Mouse (Mus musculus) spleen, adult 18-20 months (tissue): Measurements from ENCODE around the gene Lmo2.
A peak's percentile ranks its signal among the peaks of the same experiment; 100 is the strongest.

ENCODE experiments used
- DNase-seq, 2 experiments: peaks; one replicate each; pipeline ENCODE4 v3.0.0; 2022; ENCODE audit warnings: mixed read lengths in 2 of 2

Gene Lmo2

GRCm38 (mm10) chr2:103957649-103958546, at the start of gene Lmo2:
Gene Lmo2 (plus strand): TSS chr2:103957986.
- no peak for DNase-seq

DNA sequence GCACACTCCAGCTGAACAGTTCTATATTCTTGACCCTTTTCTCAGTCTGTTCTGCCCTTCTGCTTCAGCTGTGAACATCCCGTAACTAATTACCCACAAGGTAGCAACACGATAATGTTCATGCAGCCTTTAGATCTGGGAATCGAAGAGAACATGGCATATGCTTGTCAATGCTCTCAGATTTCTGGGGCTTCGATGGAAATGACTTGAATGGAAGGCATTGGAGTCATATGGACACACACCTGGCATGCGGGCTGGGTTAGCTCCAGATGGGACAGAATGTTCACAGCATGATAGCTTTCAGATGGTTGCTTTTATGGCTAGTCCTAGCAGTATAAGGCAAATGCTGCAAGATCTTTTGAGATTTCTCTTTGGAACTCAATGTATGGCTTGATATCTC, 47.2 kb upstream of the Lmo2 start:
- no peak for DNase-seq

DNA sequence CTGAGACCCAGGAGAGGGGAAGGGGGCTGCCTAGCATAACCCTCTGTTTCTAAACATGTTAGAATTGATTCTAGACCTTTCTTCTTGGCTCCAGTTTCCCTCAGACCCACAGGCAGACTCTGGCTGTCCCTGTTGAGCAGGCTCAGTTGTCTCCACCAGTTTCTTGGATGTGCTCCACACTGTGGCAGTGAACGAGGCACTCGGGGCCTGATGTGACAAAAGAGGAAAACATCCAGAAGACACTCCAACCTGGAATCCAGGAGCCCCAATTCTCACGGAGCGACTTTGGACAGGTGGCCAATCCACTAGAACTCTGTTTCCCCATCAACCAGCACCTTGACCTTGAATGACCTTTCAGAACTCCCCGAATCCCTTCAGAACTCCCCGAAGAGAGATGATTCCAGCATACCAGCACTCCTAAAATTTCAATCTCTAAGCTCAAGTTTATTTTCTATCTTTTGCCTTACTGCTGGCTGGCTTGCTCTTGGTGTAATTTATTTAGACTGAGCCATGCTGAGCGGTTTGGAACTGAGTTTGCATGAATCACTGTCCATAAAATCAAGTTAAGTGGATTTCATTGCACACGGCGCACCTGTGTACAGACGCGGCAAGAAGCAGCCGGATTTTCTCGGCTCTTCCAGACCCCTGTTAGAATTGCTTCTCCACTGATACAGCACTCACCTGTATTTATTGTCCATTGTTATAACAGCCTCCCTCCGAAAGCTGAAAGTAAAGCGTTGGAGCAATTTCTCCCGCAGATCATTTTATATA, 45.1 kb upstream of the Lmo2 start:
- no peak for DNase-seq

GRCm38 (mm10) chr2:103913252-103913650, 44.5 kb upstream of the Lmo2 start:
- no peak for DNase-seq

DNA sequence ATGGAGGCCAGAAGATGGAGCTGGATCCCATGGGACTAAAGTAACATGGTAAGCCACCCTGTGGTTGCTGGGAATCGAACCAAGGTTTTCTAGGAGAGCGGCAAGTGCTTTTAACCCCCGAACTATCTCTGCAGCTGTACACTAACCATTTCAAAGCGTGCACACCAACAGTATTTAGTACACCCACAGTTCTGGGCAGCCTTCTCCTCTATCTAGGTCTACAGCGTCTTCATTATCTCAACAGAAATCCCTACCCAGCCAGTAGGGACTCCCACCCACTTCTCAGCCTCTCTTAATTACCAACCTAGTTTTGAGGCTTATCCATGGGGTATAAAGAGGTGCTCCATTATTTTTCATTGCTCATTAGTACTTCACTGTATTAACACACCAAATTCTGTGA, 41.7 kb upstream of the Lmo2 start:
- DNase-seq = no peak

DNA sequence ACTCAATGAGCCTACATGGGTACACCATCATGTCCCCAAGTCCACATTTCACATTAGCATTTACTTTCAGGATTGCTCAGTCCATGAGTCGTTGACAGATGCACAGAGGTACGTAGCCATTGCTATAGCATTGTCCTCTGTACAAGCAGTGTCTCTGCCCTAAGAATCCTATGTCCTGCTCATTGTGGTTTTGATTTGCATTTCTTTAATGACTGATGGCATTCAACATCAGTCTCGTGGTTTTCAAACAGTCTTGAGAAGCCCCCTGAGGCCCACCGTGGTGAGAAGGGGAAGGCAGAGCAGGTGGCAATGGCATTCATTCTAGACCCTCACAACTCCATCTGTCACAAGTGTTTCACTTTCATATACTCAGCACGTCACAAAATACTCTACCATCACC, 40.4 kb upstream of the Lmo2 start:
- DNase-seq = no peak

DNA sequence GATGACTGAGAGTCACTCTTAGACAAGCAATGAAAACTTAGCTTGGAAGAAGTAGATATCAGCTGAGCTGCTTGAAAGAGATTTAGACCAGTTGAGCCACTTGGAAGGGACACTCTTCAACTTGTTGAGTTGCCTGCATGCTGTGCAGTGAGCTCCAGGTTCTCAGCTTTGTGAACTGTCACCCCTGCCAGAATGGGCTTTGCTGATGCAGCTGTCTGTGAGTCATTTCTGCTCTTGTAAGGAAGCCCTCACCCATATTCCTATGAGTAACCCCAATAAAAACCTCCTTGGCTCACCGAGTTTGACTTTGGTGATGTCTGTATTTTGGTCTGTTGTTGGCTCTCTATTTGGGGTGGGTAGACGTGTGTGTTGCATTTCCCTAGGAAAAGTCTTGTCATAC, 39.4 kb upstream of the Lmo2 start:
- DNase-seq = no peak

DNA sequence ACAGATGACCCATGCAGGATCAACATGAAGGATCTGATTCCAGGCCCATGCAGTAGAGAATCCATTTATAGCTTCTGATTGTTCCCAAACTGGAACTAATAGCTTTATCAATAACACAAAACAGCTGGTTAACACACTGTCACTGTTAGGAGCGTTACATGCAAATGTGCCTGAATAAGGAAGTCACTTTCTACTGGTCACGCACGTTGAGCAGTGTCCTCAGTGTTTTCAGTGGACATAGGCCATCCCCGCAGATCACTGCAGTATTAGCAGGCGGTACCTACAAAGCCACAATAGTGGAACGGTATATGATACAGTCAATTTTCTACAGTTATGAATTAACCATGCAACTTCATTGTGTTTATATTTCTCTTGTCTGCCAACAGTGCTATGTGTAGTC, 38.3 kb upstream of the Lmo2 start:
- DNase-seq = no peak

GRCm38 (mm10) chr2:103926586-103927113, 31.1 kb upstream of the Lmo2 start:
- DNase-seq = no peak

GRCm38 (mm10) chr2:103927610-103928145, 30.1 kb upstream of the Lmo2 start:
- DNase-seq = no peak

GRCm38 (mm10) chr2:103930306-103931019, 27.3 kb upstream of the Lmo2 start:
- DNase-seq = no peak

DNA sequence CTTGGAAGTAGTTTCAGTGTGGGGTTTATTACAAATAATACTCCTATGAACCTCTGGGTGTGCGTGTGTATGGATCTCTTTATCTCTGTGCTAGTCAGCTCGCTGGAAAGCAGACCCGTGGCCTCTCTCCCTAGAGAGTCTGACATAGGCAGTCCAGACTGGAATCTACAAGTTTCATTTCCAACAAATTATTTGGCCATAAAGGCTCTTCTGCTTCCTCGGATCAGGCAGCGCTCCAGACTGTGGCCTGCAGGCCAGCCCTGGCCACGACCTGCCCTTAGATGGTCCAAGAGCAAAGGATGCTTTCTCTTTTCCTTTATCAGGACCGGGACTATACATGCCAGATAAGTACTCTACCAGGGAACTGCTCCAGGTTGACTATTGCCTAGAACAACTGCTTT, 26.3 kb upstream of the Lmo2 start:
- no peak for DNase-seq

- no peak for DNase-seq
Measured at GRCm38 (mm10) chr2:103932025-103932424, 25.8 kb upstream of the Lmo2 start.

- no peak for DNase-seq
Measured at GRCm38 (mm10) chr2:103932480-103932879, 25.3 kb upstream of the Lmo2 start.

- DNase-seq = no peak
Measured at GRCm38 (mm10) chr2:103934270-103934669, 23.5 kb upstream of the Lmo2 start.

GRCm38 (mm10) chr2:103934670-103935069, 23.1 kb upstream of the Lmo2 start:
- no peak for DNase-seq

GRCm38 (mm10) chr2:103935691-103936435, 21.9 kb upstream of the Lmo2 start:
- DNase-seq = peak in 1 of 2 experiments; percentile 18

GRCm38 (mm10) chr2:103936666-103937065, 21.1 kb upstream of the Lmo2 start:
- no peak for DNase-seq

GRCm38 (mm10) chr2:103937670-103938069, 20.1 kb upstream of the Lmo2 start:
- DNase-seq = no peak

- DNase-seq = no peak
Measured at GRCm38 (mm10) chr2:103938573-103938972, 19.2 kb upstream of the Lmo2 start.

DNA sequence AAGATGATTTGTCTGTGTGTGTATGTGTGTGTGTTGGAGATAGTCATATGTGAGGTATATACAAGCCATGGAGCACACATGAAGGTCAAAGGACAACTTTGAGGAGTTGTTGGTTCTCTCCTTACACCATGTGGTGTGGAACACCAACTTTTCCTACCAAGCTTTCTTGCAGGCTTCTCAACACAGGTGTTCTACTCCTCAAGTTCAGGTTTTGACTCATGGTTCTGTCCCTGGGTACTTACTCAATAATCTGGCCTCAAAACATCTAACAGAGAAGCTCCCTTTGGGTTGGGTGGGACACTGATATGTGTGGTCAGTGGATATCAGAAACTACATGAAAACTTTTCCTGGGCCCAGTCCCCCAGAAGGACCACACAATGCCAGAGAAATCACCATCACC, 18.8 kb upstream of the Lmo2 start:
- DNase-seq = no peak

DNA sequence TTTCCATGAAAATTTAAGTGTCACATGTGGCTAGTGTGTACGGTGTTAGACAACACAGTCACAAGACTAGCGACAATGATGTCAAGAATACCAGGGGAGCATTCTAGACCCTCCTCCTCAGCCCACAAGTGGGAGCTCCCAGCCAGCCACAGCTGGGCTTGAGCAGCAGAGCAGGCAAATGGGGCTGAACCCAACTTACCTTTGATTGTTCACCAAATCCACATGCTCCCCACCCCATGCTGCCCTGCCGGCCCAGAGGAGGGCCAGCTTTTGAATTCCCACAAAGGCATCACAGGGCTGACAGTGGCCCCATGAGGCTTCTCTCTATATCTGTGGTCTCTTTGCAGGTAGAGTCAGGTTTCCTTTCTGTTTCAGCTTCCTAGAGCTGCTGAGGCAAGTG, 16.7 kb upstream of the Lmo2 start:
- no peak for DNase-seq
